Mouse (Mus musculus): ENCODE results near the gene Ccnyl1. TPM values are rescaled to one million over a fixed set of nuclear protein-coding genes. Genes with fewer than 3 reads are reported as not detected.

Gene Ccnyl1
- polyA plus RNA-seq, 1 experiment: 17.0 TPM

GRCm38 (mm10) chr1:64716589-64717304 lies 26.5 kb downstream of the Ccnyl1 start:
- Histone ChIP-seq H3K4me1 (ENCODE audit: control insufficient read depth, insufficient read depth, low read length) (no peaks in the 10 kb centered on the region), H3K4me3 (ENCODE audit: insufficient read depth, low read depth, low read length) (no peak overlapping the region), H3K36me3 (ENCODE audit: control insufficient read depth, insufficient read depth, low read length) (peaks cover 1% of the 10 kb centered on the region; the same call in 1 of the 2 replicates), H3K27me3 (replicated peaks; ENCODE audit: control insufficient read depth, insufficient read depth, low read length) (no peaks in the 10 kb centered on the region), H3K27ac (ENCODE audit: insufficient read depth, low read depth, low read length) (no peak overlapping the region)
- 82% methylated on average over 7 of the region's 7 CpGs for WGBS
- DNase-seq: no peak
- TF ChIP-seq CTCF (conservative IDR thresholded peaks at IDR 0.05; ENCODE audit: insufficient read depth, insufficient read length, low read depth, low read length) (no peak), POLR2A (IDR thresholded peaks at IDR 0.05; ENCODE audit: low read depth, low read length) (no peak)

- TF ChIP-seq CTCF (conservative IDR thresholded peaks at IDR 0.05; ENCODE audit: insufficient read depth, insufficient read length, low read depth, low read length): peak; percentile 89
- TF ChIP-seq POLR2A (IDR thresholded peaks at IDR 0.05; ENCODE audit: low read depth, low read length): no peak
- peak; percentile 58 for DNase-seq
- peaks cover 1% of the 10 kb centered on the region for H3K36me3 ChIP-seq (ENCODE audit: control insufficient read depth, insufficient read depth, low read length)
Measured at GRCm38 (mm10) chr1:64717504-64717903, 27.2 kb downstream of the Ccnyl1 start.

GRCm38 (mm10) chr1:64721034-64721587 lies 30.9 kb downstream of the Ccnyl1 start:
- H3K4me1 ChIP-seq (ENCODE audit: control insufficient read depth, insufficient read depth, low read length): no peaks in the 10 kb centered on the region
- TF ChIP-seq CTCF (conservative IDR thresholded peaks at IDR 0.05; ENCODE audit: insufficient read depth, insufficient read length, low read depth, low read length): no peak
- no peak for TF ChIP-seq POLR2A (IDR thresholded peaks at IDR 0.05; ENCODE audit: low read depth, low read length)
- no peak for DNase-seq
- WGBS: 82% methylated on average over 10 of the region's 10 CpGs
- H3K36me3 ChIP-seq (ENCODE audit: control insufficient read depth, insufficient read depth, low read length): peaks cover 1% of the 10 kb centered on the region
- no peaks in the 10 kb centered on the region for H3K27me3 ChIP-seq (replicated peaks; ENCODE audit: control insufficient read depth, insufficient read depth, low read length)
- H3K27ac ChIP-seq (ENCODE audit: insufficient read depth, low read depth, low read length): no peak overlapping the region
- no peak overlapping the region for H3K4me3 ChIP-seq (ENCODE audit: insufficient read depth, low read depth, low read length)

More at GRCm38 (mm10) chr1:64717504-64717903, 27.2 kb downstream of the Ccnyl1 start:
- Histone ChIP-seq H3K27me3 (replicated peaks; ENCODE audit: control insufficient read depth, insufficient read depth, low read length) (no peaks in the 10 kb centered on the region), H3K27ac (ENCODE audit: insufficient read depth, low read depth, low read length) (no peak overlapping the region), H3K4me1 (ENCODE audit: control insufficient read depth, insufficient read depth, low read length) (no peaks in the 10 kb centered on the region), H3K4me3 (ENCODE audit: insufficient read depth, low read depth, low read length) (no peak overlapping the region)

- DNase-seq: no peak
- no peak overlapping the region for H3K4me3 ChIP-seq (ENCODE audit: insufficient read depth, low read depth, low read length)
- H3K36me3 ChIP-seq (ENCODE audit: control insufficient read depth, insufficient read depth, low read length): peaks cover 2% of the 10 kb centered on the region; the same call in 1 of the 2 replicates
- TF ChIP-seq CTCF (conservative IDR thresholded peaks at IDR 0.05; ENCODE audit: insufficient read depth, insufficient read length, low read depth, low read length): no peak
- no peak for TF ChIP-seq POLR2A (IDR thresholded peaks at IDR 0.05; ENCODE audit: low read depth, low read length)
- H3K4me1 ChIP-seq (ENCODE audit: control insufficient read depth, insufficient read depth, low read length): peaks cover 4% of the 10 kb centered on the region; the same call in 1 of the 2 replicates
- no peak overlapping the region for H3K27ac ChIP-seq (ENCODE audit: insufficient read depth, low read depth, low read length)
- 86% methylated on average over 4 of the region's 4 CpGs for WGBS
- H3K27me3 ChIP-seq (replicated peaks; ENCODE audit: control insufficient read depth, insufficient read depth, low read length): no peaks in the 10 kb centered on the region
Measured at GRCm38 (mm10) chr1:64730046-64730445, 39.8 kb downstream of the Ccnyl1 start.

GRCm38 (mm10) chr1:64731341-64732020 lies 41.2 kb downstream of the Ccnyl1 start:
- TF ChIP-seq CTCF (conservative IDR thresholded peaks at IDR 0.05; ENCODE audit: insufficient read depth, insufficient read length, low read depth, low read length): no peak
- TF ChIP-seq POLR2A (IDR thresholded peaks at IDR 0.05; ENCODE audit: low read depth, low read length): no peak
- no peak overlapping the region for H3K27ac ChIP-seq (ENCODE audit: insufficient read depth, low read depth, low read length)
- 81% methylated on average over 16 of the region's 16 CpGs for WGBS
- peaks cover 7% of the 10 kb centered on the region; the same call in 1 of the 2 replicates for H3K4me1 ChIP-seq (ENCODE audit: control insufficient read depth, insufficient read depth, low read length)
- peaks cover 2% of the 10 kb centered on the region; the same call in 1 of the 2 replicates for H3K36me3 ChIP-seq (ENCODE audit: control insufficient read depth, insufficient read depth, low read length)
- DNase-seq: no peak
- no peaks in the 10 kb centered on the region for H3K27me3 ChIP-seq (replicated peaks; ENCODE audit: control insufficient read depth, insufficient read depth, low read length)
- no peak overlapping the region for H3K4me3 ChIP-seq (ENCODE audit: insufficient read depth, low read depth, low read length)

GRCm38 (mm10) chr1:64732161-64732560 lies 41.9 kb downstream of the Ccnyl1 start:
- WGBS: 79% methylated on average over 10 of the region's 10 CpGs
- DNase-seq: no peak
- peaks cover 7% of the 10 kb centered on the region; the same call in 1 of the 2 replicates for H3K4me1 ChIP-seq (ENCODE audit: control insufficient read depth, insufficient read depth, low read length)
- no peak overlapping the region for H3K4me3 ChIP-seq (ENCODE audit: insufficient read depth, low read depth, low read length)
- no peak overlapping the region for H3K27ac ChIP-seq (ENCODE audit: insufficient read depth, low read depth, low read length)
- H3K36me3 ChIP-seq (ENCODE audit: control insufficient read depth, insufficient read depth, low read length): peaks cover 2% of the 10 kb centered on the region; the same call in 1 of the 2 replicates
- no peaks in the 10 kb centered on the region for H3K27me3 ChIP-seq (replicated peaks; ENCODE audit: control insufficient read depth, insufficient read depth, low read length)
- TF ChIP-seq POLR2A (IDR thresholded peaks at IDR 0.05; ENCODE audit: low read depth, low read length): no peak
- TF ChIP-seq CTCF (conservative IDR thresholded peaks at IDR 0.05; ENCODE audit: insufficient read depth, insufficient read length, low read depth, low read length): no peak

Measured in kidney, adult 2 months (tissue).